Mouse (Mus musculus): ENCODE results near the gene Arhgap24. TPM values are rescaled to one million over a fixed set of nuclear protein-coding genes. Genes with fewer than 3 reads are reported as not detected.

The Arhgap24 gene
- polyA plus RNA-seq (2016; fragmentation: Nextera tagmentation; extraction: Ambion mirVana): 3.0 and 4.1 TPM in 2 replicates

- peak within 1 kb of the TSS; percentile 63 for H3K27ac ChIP-seq
- WGBS: under 1% methylated on average over 44 of the region's 44 CpGs
- peak within 1 kb of the TSS; percentile 54 for H3K4me3 ChIP-seq (replicated peaks)
- 0 out of 2 replicates have a peak, but pooled peaks cover 8% of the 10 kb centered on the region for H3K27me3 ChIP-seq
- peaks cover 17% of the 10 kb centered on the region for H3K4me1 ChIP-seq
- peak within 1 kb of the TSS; percentile 92 for H3K4me2 ChIP-seq
- peak within 1 kb of the TSS; percentile 59 for H3K9ac ChIP-seq
- no peaks in the 10 kb centered on the region for H3K36me3 ChIP-seq (replicated peaks)
- peak; percentile 85 for ATAC-seq (ENCODE audit: low FRiP score)
- H3K9me3 ChIP-seq: no peaks in the 10 kb centered on the region
Measured at GRCm38 (mm10) chr5:102481215-102482211, at the start of gene Arhgap24. TSS of gene Arhgap24 (plus strand) at chr5:102481391.

GRCm38 (mm10) chr5:102434182-102434581 lies 47.0 kb upstream of the Arhgap24 start:
- Histone ChIP-seq H3K4me1 (0 out of 2 replicates have a peak, but pooled peaks cover 3% of the 10 kb centered on the region), H3K27me3 (no peaks in the 10 kb centered on the region), H3K4me3 (replicated peaks) (no peak overlapping the region), H3K9me3 (no peaks in the 10 kb centered on the region), H3K27ac (no peak overlapping the region), H3K36me3 (replicated peaks) (no peaks in the 10 kb centered on the region), H3K4me2 (no peak overlapping the region), H3K9ac (no peak overlapping the region)
- no peak for ATAC-seq (ENCODE audit: low FRiP score)
- WGBS: 50% methylated on average over 4 of the region's 4 CpGs

- WGBS: 79% methylated on average over 8 of the region's 8 CpGs
Measured at GRCm38 (mm10) chr5:102436581-102436980, 44.6 kb upstream of the Arhgap24 start.

GRCm38 (mm10) chr5:102439119-102439877 lies 41.9 kb upstream of the Arhgap24 start:
- 0 out of 2 replicates have a peak, but pooled peaks cover 1% of the 10 kb centered on the region for H3K4me1 ChIP-seq
- H3K4me2 ChIP-seq: no peak overlapping the region
- no peaks in the 10 kb centered on the region for H3K9me3 ChIP-seq
- no peak overlapping the region for H3K4me3 ChIP-seq (replicated peaks)
- no peaks in the 10 kb centered on the region for H3K27me3 ChIP-seq
- H3K27ac ChIP-seq: no peak overlapping the region
- H3K9ac ChIP-seq: no peak overlapping the region
- H3K36me3 ChIP-seq (replicated peaks): no peaks in the 10 kb centered on the region
- 87% methylated on average over 9 of the region's 9 CpGs for WGBS
- no peak for ATAC-seq (ENCODE audit: low FRiP score)

More at GRCm38 (mm10) chr5:102436581-102436980, 44.6 kb upstream of the Arhgap24 start:
- no peak overlapping the region for H3K9ac ChIP-seq
- no peak overlapping the region for H3K4me2 ChIP-seq
- 0 out of 2 replicates have a peak, but pooled peaks cover 3% of the 10 kb centered on the region for H3K4me1 ChIP-seq
- ATAC-seq (ENCODE audit: low FRiP score): no peak
- no peak overlapping the region for H3K27ac ChIP-seq
- H3K9me3 ChIP-seq: no peaks in the 10 kb centered on the region
- no peaks in the 10 kb centered on the region for H3K36me3 ChIP-seq (replicated peaks)
- no peaks in the 10 kb centered on the region for H3K27me3 ChIP-seq
- H3K4me3 ChIP-seq (replicated peaks): no peak overlapping the region

- Histone ChIP-seq H3K4me1 (no peaks in the 10 kb centered on the region), H3K4me2 (no peak overlapping the region), H3K36me3 (replicated peaks) (no peaks in the 10 kb centered on the region), H3K9me3 (no peaks in the 10 kb centered on the region), H3K27me3 (no peaks in the 10 kb centered on the region), H3K9ac (no peak overlapping the region), H3K27ac (no peak overlapping the region), H3K4me3 (replicated peaks) (no peak overlapping the region)
- no peak for ATAC-seq (ENCODE audit: low FRiP score)
- 96% methylated on average over 9 of the region's 9 CpGs for WGBS
Measured at GRCm38 (mm10) chr5:102447436-102447835, 33.8 kb upstream of the Arhgap24 start.

- no peaks in the 10 kb centered on the region for H3K4me1 ChIP-seq
- no peaks in the 10 kb centered on the region for H3K36me3 ChIP-seq (replicated peaks)
- 99% methylated on average over 2 of the region's 2 CpGs for WGBS
- H3K27me3 ChIP-seq: no peaks in the 10 kb centered on the region
- no peak overlapping the region for H3K27ac ChIP-seq
- no peak overlapping the region for H3K9ac ChIP-seq
- H3K9me3 ChIP-seq: no peaks in the 10 kb centered on the region
- H3K4me3 ChIP-seq (replicated peaks): no peak overlapping the region
- ATAC-seq (ENCODE audit: low FRiP score): no peak
- no peak overlapping the region for H3K4me2 ChIP-seq
Measured at GRCm38 (mm10) chr5:102450897-102451296, 30.3 kb upstream of the Arhgap24 start.

GRCm38 (mm10) chr5:102452079-102452797 lies 29.0 kb upstream of the Arhgap24 start:
- no peaks in the 10 kb centered on the region for H3K27me3 ChIP-seq
- H3K36me3 ChIP-seq (replicated peaks): no peaks in the 10 kb centered on the region
- H3K9me3 ChIP-seq: no peaks in the 10 kb centered on the region
- H3K4me3 ChIP-seq (replicated peaks): no peak overlapping the region
- no peak overlapping the region for H3K9ac ChIP-seq
- H3K4me2 ChIP-seq: no peak overlapping the region
- no peak overlapping the region for H3K27ac ChIP-seq
- no peaks in the 10 kb centered on the region for H3K4me1 ChIP-seq
- no peak for ATAC-seq (ENCODE audit: low FRiP score)
- 78% methylated on average over 7 of the region's 7 CpGs for WGBS

- no peak overlapping the region for H3K4me2 ChIP-seq
- no peak overlapping the region for H3K4me3 ChIP-seq (replicated peaks)
- H3K9ac ChIP-seq: no peak overlapping the region
- no peak overlapping the region for H3K27ac ChIP-seq
- ATAC-seq (ENCODE audit: low FRiP score): no peak
- 93% methylated on average over 2 of the region's 2 CpGs for WGBS
- H3K27me3 ChIP-seq: no peaks in the 10 kb centered on the region
- H3K4me1 ChIP-seq: no peaks in the 10 kb centered on the region
- no peaks in the 10 kb centered on the region for H3K9me3 ChIP-seq
- H3K36me3 ChIP-seq (replicated peaks): no peaks in the 10 kb centered on the region
Measured at GRCm38 (mm10) chr5:102453324-102453723, 27.9 kb upstream of the Arhgap24 start.

- no peak overlapping the region for H3K4me3 ChIP-seq (replicated peaks)
- H3K4me2 ChIP-seq: no peak overlapping the region
- H3K9ac ChIP-seq: no peak overlapping the region
- WGBS: 69% methylated on average over 2 of the region's 2 CpGs
- H3K9me3 ChIP-seq: no peaks in the 10 kb centered on the region
- no peaks in the 10 kb centered on the region for H3K36me3 ChIP-seq (replicated peaks)
- H3K27ac ChIP-seq: no peak overlapping the region
- H3K4me1 ChIP-seq: no peaks in the 10 kb centered on the region
- H3K27me3 ChIP-seq: no peaks in the 10 kb centered on the region
- no peak for ATAC-seq (ENCODE audit: low FRiP score)
Measured at GRCm38 (mm10) chr5:102455247-102455646, 25.9 kb upstream of the Arhgap24 start.

GRCm38 (mm10) chr5:102460452-102461197 lies 20.6 kb upstream of the Arhgap24 start:
- ATAC-seq (ENCODE audit: low FRiP score): no peak
- no peaks in the 10 kb centered on the region for H3K4me1 ChIP-seq
- no peak overlapping the region for H3K9ac ChIP-seq
- H3K27ac ChIP-seq: no peak overlapping the region
- 87% methylated on average over 12 of the region's 12 CpGs for WGBS
- H3K9me3 ChIP-seq: no peaks in the 10 kb centered on the region
- no peaks in the 10 kb centered on the region for H3K36me3 ChIP-seq (replicated peaks)
- H3K27me3 ChIP-seq: no peaks in the 10 kb centered on the region
- H3K4me3 ChIP-seq (replicated peaks): no peak overlapping the region
- no peak overlapping the region for H3K4me2 ChIP-seq

- ATAC-seq (ENCODE audit: low FRiP score): no peak
Measured at GRCm38 (mm10) chr5:102462948-102463347, 18.2 kb upstream of the Arhgap24 start.

More at GRCm38 (mm10) chr5:102462948-102463347, 18.2 kb upstream of the Arhgap24 start:
- no peak overlapping the region for H3K27ac ChIP-seq
- H3K9ac ChIP-seq: no peak overlapping the region
- H3K36me3 ChIP-seq (replicated peaks): no peaks in the 10 kb centered on the region
- no peaks in the 10 kb centered on the region for H3K27me3 ChIP-seq
- H3K4me3 ChIP-seq (replicated peaks): no peak overlapping the region
- no peaks in the 10 kb centered on the region for H3K9me3 ChIP-seq
- H3K4me2 ChIP-seq: no peak overlapping the region
- no peaks in the 10 kb centered on the region for H3K4me1 ChIP-seq
- WGBS: 82% methylated on average over 3 of the region's 3 CpGs

All from forebrain, embryonic 12.5 days (tissue).